Mouse (Mus musculus) thymus, adult 2 months (tissue): ENCODE measurements around the gene Kctd6.

Experiments
- CTCF ChIP-seq: fragments of 200-500 bp; IDR thresholded peaks from 2 replicates; pipeline ENCODE4 v1.5.1; 2012; ENCODE audit warnings: mild to moderate bottlenecking, control low read depth, low read length, moderate library complexity, borderline replicate concordance; ENCODE audit not compliant: control insufficient read depth, poor library complexity, insufficient read depth; ENCODE audit errors: extremely low read depth
- POLR2A ChIP-seq: fragments of 200-500 bp; IDR thresholded peaks from 2 replicates; pipeline ENCODE4 v1.6.1; 2012; ENCODE audit warnings: mild to moderate bottlenecking, low read length, control low read depth, moderate library complexity; ENCODE audit not compliant: control insufficient read depth, poor library complexity, insufficient read depth; ENCODE audit errors: extremely low read depth

GRCm38 (mm10) chr14:8232155-8232910 lies 18.4 kb downstream of the Kctd6 start:
- TF ChIP-seq CTCF: no peak
- no peak for TF ChIP-seq POLR2A
